Mouse (Mus musculus) cerebellum, adult (tissue): ENCODE data around the gene Apba2.

ENCODE experiments used
- ATAC-seq: cut with Nextera tagmentation; 2 replicates; pipeline ENCODE4 v1.9.2; 2017; ENCODE audit warnings: mild to moderate bottlenecking, moderate library complexity, mixed read lengths; ENCODE audit not compliant: insufficient number of reproducible peaks, low FRiP score, low TSS enrichment

The Apba2 gene

GRCm38 (mm10) chr7:64521695-64522408 lies 20.3 kb downstream of the Apba2 start:
- ATAC-seq = peak; percentile 50; the same call in 1 of the 2 replicates

DNA sequence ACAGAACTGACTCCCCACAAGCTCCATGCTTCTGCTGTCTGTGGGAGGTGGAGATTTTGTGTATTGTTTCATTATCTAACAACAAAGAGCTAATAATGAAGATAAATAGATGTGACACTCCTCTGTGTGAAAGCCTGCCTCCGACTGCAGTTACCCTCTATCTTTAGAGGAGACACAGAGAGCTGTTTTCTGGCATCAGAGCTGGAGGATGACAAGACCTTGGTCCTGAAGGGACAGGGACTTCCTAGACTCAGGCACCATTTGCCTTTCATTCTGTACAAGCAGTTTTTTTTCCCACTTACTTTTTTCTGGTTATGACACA lies 20.9 kb downstream of the Apba2 start:
- no peak for ATAC-seq

DNA sequence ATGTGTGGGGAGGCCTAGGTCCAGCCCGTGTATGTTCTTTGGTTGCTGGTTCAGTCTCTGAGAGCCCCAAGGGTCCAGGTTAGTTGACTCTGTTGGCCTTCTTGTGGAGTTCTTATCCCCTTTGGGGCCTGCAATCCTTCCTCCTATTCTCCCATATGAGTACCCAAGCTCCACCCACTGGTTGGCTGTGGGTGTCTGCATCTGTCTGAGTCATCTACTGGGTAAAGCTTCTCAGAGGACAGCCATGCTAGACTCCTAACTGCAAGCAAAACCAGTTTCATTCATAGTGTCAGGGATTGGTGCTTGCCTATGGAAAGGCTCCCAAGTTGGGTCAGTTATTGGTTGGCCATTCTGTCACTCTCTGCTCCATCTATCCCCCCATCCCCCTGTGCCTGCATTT lies 29.8 kb downstream of the Apba2 start:
- no peak for ATAC-seq

DNA sequence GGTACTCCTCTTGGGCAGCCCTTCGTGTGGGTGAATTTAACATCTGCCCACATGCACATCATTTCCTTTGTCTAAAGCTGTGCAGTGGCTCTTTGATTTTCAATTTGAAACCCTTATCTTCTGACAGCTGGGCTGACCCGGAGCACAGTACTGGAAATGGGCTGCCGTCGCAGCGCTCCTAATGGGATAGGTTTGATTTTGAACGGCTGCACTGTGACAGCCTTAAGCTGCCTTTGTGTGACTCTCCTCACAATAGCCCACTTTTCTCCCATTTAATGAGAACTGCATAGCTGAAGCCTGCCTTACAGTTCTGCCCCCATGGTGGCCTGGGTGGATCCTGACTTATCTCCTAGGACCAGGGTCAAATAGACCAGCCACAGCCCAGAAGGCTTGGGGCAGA lies 31.9 kb downstream of the Apba2 start:
- no peak for ATAC-seq

- peak; percentile 56; the same call in 1 of the 2 replicates for ATAC-seq
These were observed 33.8 kb downstream of the Apba2 start for GRCm38 (mm10) chr7:64535269-64535668.

DNA sequence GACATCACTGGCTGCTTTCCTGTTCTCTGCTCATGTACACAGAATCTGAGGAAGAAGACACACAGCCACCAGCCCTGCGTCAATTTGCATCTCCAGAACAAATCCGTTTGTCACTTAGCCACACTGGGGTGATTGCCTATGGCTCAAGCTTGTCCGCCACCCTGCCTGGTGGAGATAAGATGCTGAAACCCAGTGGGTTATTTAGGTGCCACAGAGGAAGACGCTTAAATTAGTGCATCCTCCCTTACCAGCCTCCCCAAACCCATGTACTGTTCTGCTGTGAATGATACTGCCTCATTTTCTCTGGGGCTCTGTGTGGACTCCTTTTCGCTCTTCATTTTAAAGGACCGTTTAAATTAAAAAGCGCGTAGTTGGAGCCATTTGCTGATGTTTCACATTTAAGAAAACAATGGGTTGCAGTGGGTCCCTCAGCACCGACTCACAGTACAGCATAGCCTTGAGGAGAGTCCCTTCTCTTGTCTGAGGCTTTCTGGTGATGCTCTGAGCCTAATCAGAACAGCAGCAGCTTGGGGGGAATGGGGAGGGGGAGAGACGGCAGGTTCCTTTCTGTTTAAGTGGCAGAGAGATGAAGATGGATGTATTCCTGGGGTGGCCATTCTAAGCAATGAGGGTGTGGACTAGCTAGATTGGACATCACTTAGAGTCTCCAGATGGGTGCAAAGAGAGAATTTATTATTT lies 38.1 kb downstream of the Apba2 start:
- ATAC-seq = no peak

GRCm38 (mm10) chr7:64546801-64547200 lies 45.3 kb downstream of the Apba2 start:
- no peak for ATAC-seq

GRCm38 (mm10) chr7:64550856-64551255 lies 49.4 kb downstream of the Apba2 start:
- no peak for ATAC-seq

DNA sequence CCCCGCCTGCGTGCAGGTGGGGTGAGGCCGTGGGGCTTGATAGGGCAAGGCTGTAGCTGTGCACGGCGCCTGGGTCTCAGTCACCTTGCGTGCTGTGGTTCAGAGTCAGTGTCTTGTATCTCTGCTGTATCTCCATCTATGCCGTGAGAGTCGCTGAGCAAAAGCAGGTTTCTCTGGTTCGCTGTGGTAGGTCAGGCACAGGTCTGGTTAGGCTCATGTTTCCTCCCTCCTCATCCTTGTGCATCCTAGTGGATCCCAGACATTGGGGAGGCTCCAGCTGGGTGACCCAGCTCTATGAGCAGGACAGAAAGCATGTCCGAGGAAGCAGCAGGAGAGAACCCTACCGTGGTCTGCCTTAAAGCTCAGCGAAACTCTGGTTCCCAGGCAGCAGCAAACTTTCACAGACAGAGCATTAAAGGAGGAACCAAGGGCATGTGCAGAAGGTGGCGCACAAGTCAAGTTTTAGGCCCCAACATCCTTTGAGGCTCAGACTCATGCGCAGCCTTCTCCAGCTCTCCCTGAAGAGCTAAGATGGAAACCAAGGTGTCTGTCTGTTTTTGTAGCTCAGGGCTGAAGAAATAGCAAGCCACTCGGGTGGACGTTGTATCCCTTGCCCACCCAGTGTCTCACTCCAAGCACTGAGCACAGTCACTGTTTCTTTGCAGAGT lies 51.2 kb downstream of the Apba2 start:
- no peak for ATAC-seq

DNA sequence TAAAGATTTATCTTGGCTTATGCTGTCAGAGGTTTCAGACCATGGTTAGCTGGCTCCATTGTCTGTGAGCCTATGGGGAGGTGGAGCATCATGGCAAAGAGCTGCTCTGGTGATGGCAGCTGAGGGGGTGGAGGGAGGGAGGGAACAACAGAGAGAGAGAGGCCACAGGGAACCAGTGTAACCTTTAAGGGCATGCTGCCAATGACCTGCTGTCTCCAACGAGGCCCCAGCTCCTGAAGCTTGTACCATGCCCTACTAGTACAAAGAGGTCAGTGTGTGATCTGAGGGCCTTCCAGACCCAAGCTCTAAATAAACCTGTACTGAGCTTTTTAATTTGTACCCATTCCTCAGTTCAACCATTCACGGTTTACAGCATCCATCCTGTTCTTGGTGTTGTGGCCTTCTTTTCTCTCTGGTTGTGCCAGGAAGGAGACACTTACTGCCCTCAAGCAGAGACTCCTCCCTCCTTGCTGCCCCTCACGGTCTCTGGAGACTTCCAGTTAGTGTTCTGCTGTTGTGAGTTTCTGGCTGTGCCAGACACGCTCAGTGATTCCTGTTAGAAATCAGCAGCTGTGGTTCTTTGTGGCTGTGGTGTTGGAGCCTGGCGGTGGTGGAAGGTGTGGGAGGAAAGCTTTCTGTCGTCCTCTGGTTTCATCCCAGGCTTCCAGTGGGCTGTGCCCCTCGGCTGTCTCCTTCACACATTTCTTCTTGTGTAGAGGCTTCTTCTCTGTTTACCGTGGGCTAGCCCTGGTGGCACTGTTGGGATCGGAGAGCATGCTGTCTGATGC lies 60.4 kb downstream of the Apba2 start:
- no peak for ATAC-seq

DNA sequence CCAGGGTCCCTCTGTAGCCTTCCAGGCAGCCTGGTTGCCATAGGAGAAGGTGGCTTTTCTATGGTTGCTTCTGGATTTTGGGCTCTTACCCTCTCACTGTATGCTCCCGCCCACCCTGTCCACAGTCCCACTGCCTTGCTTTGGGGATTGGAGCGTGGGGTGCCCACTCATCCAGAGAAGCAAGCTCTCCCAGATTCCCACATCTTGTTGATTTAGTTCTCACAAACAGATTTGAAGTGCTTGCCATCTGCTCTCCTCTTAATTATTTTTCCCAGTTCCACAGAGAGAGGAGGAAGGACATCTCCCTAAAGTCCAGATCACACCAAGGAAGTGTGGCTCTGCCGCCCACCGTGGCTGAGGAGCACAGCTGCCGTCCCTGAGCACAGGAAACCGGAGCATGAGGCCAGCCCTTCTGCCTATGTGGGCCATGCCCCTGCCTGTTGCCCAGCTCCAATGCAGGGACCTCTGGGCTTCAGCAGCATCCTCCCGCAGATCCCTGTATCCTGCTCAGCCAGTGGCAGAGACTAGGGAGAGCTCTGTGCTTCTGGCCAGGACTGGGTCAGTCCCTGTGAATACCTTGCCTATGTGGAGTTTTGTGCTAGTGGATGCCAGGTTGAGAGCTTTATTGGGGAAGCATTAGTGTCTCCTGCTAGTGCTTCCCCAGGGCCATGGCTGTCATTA lies 63.5 kb downstream of the Apba2 start:
- ATAC-seq = 0 out of 2 replicates have a peak, but pooled peaks have one; percentile 28

DNA sequence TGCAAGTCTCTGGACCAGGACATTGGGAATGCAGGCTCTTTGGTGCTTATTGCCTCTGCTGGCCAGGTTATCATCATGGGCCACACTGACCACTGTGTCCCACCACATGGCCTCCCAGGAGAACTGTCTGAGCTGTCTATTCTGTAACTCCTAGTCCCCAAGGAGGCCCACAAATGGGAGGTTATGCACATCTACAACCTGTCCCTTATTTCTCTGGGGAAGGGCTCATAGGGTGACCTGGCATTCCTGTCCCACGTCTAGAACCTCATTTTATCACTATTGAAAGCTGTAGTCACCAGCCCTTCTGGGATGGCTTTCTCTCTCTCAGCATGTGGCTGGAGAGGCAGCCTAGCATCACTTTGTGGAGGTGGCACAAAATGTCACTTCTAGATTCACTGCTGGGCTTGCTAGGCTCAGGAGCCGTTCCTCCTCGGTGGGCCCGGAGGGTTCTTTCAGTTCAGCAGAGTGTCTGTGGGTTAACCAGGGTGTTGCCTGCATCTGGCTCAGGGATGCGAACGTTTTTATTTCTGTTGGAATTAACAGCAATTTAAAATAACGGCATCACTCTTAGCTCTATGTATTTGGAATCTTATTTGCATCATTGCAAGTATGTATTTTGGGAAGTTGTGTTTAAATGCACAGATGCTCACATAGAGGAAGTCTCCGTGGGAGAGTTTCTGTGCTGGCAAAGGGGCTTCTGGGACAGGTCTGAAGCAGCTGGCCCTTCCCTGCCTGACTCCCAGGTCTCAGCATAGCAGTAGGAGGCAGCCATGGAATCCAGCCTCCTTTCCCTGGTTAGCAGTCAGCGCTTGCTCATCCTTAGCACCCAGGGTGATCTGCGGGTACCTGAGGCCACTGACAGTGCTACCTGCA lies 65.1 kb downstream of the Apba2 start:
- peak; percentile 22; the same call in 1 of the 2 replicates for ATAC-seq

DNA sequence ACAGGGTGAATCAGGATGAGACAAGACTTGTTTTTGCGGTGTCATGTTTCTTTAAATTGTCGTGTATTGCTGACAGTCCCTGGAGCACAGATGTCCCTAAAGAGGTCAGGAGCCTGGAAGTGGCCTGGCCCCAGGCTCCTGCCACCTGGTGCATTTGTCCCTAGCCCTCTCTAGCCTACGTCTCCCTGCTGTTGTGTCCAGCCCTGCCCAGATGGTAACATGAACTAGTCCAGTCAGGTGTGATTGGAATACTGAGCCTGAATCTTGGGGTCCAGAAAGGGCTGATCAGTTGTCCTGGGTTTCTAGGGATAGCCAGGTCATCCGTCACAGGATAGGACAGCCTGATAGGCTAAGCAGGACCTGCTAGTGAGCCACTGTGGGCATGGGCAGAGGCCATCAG lies 67.2 kb downstream of the Apba2 start:
- ATAC-seq = peak; percentile 65

DNA sequence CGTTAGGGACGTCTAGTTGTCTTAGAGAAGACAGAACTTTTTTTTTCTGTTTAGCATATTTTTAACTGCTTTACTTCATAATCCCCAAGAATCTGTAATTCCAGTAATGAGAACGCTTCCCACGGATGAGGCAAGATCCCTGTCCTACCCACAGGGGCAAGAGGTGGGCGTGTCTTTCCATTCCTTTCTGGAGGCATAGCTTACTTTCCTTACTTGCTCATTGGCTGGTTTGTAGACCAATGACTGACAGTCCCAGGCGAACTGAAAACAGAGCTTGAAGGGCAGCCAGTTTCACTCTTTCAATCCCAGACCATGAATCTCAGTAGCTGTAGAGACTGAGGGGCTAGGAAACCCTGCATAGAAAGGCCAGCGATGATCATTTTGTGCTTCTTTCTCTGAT lies 68.2 kb downstream of the Apba2 start:
- no peak for ATAC-seq

DNA sequence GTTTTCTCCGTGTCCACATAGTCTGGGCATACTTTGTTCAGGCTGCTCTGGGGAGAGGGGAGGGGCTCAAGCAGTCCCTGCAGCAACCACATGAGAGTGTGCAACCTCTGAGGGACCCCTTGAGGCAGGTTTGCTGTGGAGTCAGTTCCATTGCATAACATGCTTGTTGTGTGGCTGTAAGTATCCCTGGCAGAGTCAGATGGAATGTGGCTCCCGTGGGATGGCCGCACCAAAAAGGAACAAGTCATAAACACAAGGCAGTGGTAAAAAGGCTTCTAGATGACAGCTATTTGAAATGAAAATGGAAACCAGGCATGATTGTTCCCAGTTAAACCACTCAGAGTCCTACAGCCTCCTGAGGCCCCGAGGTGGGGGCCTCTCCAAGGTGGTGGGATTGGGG lies 69.4 kb downstream of the Apba2 start:
- no peak for ATAC-seq

- no peak for ATAC-seq
These were observed 72.6 kb downstream of the Apba2 start for GRCm38 (mm10) chr7:64574144-64574543.

DNA sequence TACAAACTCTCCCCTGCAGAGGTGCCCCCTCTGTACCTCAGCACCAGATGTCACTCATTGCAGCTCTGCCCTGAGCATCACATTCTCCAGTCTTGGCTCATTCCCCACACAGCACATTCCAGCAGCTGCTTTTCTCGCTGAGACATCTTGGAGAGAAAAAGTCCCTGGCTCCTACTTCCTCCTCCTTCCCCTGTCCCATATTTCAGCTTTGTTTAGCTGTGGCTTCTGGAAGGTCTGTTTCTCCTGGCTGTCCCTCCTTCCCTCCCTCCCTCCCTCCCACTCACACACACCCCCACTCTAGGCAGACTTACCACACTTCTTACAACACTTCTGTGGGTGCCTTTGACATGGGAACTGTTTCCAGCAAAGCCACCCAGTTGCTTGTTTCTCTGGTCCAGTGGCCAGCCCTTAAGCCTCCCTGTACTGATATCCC lies 75.0 kb downstream of the Apba2 start:
- ATAC-seq = no peak

- no peak for ATAC-seq
These were observed 76.7 kb downstream of the Apba2 start for GRCm38 (mm10) chr7:64578176-64578575.

DNA sequence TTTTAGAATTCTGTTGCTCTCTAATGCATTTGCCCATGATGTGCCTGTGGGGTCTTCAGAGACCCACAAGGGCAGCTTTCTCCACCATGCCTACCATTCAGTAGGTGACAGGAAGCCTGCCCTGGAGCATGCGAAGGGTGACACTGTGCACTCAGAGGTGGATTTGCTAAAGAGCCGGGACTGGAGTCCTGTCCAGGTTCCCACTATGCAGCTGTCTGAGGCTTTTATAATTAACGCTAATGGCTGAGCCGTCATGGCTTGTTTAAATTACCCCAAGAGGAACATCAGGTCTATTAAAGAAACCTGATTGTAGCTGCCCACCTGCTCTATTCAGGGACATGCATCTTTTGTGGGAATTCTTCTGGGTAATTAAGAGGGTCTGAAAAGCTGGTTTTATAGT lies 78.4 kb downstream of the Apba2 start:
- ATAC-seq = no peak
